Mouse (Mus musculus) adrenal gland (tissue): ENCODE results near the gene Fam3b.

Source experiments
- intact Hi-C: fragments of 180-260 bp; cut with DNase I; formaldehyde crosslinking; loops from one replicate; pipeline ENCODE4 v1.15.1; 2025

Fam3b gene

GRCm38 (mm10) chr16:97496026-97496425 lies 18.6 kb downstream of the Fam3b start:
- intact Hi-C loops: no loop called here

- intact Hi-C loops: no loop called here
These were observed 22.2 kb downstream of the Fam3b start for GRCm38 (mm10) chr16:97492369-97492768.

GRCm38 (mm10) chr16:97478655-97479054 lies 36.0 kb downstream of the Fam3b start:
- intact Hi-C loops: no loop called here

- intact Hi-C loops: no loop called here
These were observed 38.1 kb downstream of the Fam3b start for GRCm38 (mm10) chr16:97476524-97476923.

- intact Hi-C loops: no loop called here
These were observed 39.0 kb downstream of the Fam3b start for GRCm38 (mm10) chr16:97475581-97475980.

- intact Hi-C loops: no loop called here
These were observed 39.9 kb downstream of the Fam3b start for GRCm38 (mm10) chr16:97474671-97475070.

- intact Hi-C loops: loop anchor here (5.0 kb wide), 1 partner anchor 156 kb away; no protein-coding TSS in a partner anchor
These were observed 46.4 kb downstream of the Fam3b start for GRCm38 (mm10) chr16:97467993-97468791.

GRCm38 (mm10) chr16:97467472-97467871 lies 47.1 kb downstream of the Fam3b start:
- intact Hi-C loops: loop anchor here (5.0 kb wide), 1 partner anchor 155 kb away; no protein-coding TSS in a partner anchor

GRCm38 (mm10) chr16:97466182-97466957 lies 48.2 kb downstream of the Fam3b start:
- intact Hi-C loops: loop anchor here (5.0 kb wide), 1 partner anchor 154 kb away; no protein-coding TSS in a partner anchor

GRCm38 (mm10) chr16:97462481-97463181 lies 52.0 kb downstream of the Fam3b start, which contains the start of gene Mx1:
TSS of gene Mx1 (minus strand) at chr16:97462907.
- intact Hi-C loops: no loop called here

GRCm38 (mm10) chr16:97461271-97461670 lies 53.3 kb downstream of the Fam3b start:
- intact Hi-C loops: no loop called here

GRCm38 (mm10) chr16:97459831-97460230 lies 54.8 kb downstream of the Fam3b start:
- intact Hi-C loops: no loop called here

- intact Hi-C loops: loop anchor here (2.0 kb wide), 1 partner anchor 145 kb away; no protein-coding TSS in a partner anchor
These were observed 67.2 kb downstream of the Fam3b start for GRCm38 (mm10) chr16:97447386-97447785.

- intact Hi-C loops: loop anchor here (5.0 kb wide), 1 partner anchor 74 kb away; no protein-coding TSS in a partner anchor
These were observed 70.8 kb downstream of the Fam3b start for GRCm38 (mm10) chr16:97443670-97444263.

- intact Hi-C loops: loop anchor here (5.0 kb wide), 1 partner anchor 75 kb away; no protein-coding TSS in a partner anchor
These were observed 72.6 kb downstream of the Fam3b start for GRCm38 (mm10) chr16:97441967-97442366.

GRCm38 (mm10) chr16:97438191-97438590 lies 76.4 kb downstream of the Fam3b start:
- intact Hi-C loops: no loop called here

- intact Hi-C loops: no loop called here
These were observed 77.1 kb downstream of the Fam3b start for GRCm38 (mm10) chr16:97437448-97438056.

- intact Hi-C loops: no loop called here
These were observed 80.4 kb downstream of the Fam3b start for GRCm38 (mm10) chr16:97434206-97434605.

- intact Hi-C loops: no loop called here
These were observed 83.3 kb downstream of the Fam3b start for GRCm38 (mm10) chr16:97431328-97431727.

- intact Hi-C loops: no loop called here
These were observed 84.5 kb downstream of the Fam3b start for GRCm38 (mm10) chr16:97430091-97430490.
